ENCODE assay signal across 8 mouse cellular contexts in the genomic region with DNA sequence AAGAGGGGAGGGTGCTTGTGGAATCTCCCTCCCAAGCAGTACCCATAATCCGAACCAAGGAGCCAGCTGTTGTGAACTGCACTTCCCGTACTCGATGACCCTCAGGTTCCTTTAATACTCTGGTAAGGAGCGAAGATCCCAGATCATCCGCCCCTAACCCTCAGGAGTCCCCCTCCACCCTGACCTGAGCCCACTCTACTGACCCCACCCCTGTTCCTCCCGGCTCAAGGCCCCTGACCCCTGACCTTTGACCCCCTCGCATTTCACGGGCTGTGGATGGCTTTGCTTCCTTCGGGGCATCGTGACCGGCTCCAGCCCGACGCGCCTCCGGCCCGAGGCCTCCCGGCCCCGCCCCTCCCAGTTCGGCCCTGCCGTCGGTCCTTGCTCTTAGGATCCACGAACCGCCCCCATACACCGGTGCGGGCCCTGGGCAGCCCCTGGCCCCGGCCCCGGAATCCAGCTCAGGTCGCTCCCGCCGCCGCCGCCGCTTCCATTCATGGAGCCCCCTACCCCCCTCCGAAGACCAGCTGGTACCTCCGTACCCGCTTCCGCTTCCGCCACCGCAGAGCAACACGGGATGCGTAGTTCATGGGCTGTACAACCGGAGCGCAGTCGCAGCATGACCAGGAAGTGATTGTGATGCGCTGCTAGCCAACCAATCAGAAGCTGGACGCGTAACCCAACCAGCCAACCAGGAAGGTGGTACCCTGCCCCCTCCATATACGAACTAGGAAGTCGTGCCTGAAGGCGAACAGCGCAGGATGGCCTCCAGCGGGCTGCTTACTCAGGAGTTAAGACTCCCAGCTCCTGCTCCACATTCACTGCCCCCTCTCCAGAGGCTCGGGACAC. TPM values are rescaled to one million over a fixed set of nuclear protein-coding genes. Genes with fewer than 3 reads are reported as not detected.
DNase-seq lines count a peak whose midpoint lies in the region; ATAC-seq and TF ChIP-seq lines count a peak whose summit lies in the region.

Gene Zfp513, minus strand, starts transcription at position 562 of the 849 bp plus-strand sequence.

- peak within 1 kb of the TSS; percentile 85 for H3K4me3 ChIP-seq in ES-Bruce4 (ENCODE audit: low read depth, low read length)
- H3K4me3 ChIP-seq in forebrain, embryonic 13.5 days: peak within 1 kb of the TSS; percentile 73
- H3K4me3 ChIP-seq in liver, postnatal 0 days (ENCODE audit: low read depth, low read length): peak within 1 kb of the TSS; percentile 70
- H3K4me3 ChIP-seq in neural tube, embryonic 14.5 days (ENCODE audit: low read depth, low read length): peak within 1 kb of the TSS; percentile 80

- no peaks in the 10 kb centered on the region for H3K4me1 ChIP-seq in ES-Bruce4 (ENCODE audit: control insufficient read depth, insufficient read depth, low read length)
- H3K4me1 ChIP-seq in forebrain, embryonic 13.5 days: peaks cover 24% of the 10 kb centered on the region
- H3K4me1 ChIP-seq in liver, postnatal 0 days (ENCODE audit: insufficient read depth): peaks cover 19% of the 10 kb centered on the region
- peaks cover 18% of the 10 kb centered on the region; the same call in 1 of the 2 replicates for H3K4me1 ChIP-seq in neural tube, embryonic 14.5 days (ENCODE audit: control insufficient read depth, insufficient read depth, low read length)

- H3K4me2 ChIP-seq in forebrain, embryonic 13.5 days: peak within 1 kb of the TSS; percentile 82
- peak within 1 kb of the TSS; percentile 97 for H3K4me2 ChIP-seq in liver, postnatal 0 days (ENCODE audit: low read depth, low read length)
- H3K4me2 ChIP-seq in neural tube, embryonic 14.5 days (ENCODE audit: low read depth, low read length): peak within 1 kb of the TSS; percentile 84

- peaks cover 58% of the 10 kb centered on the region for H3K36me3 ChIP-seq in ES-Bruce4 (ENCODE audit: control insufficient read depth, insufficient read depth, low read length, poor library complexity, severe bottlenecking)
- H3K36me3 ChIP-seq in forebrain, embryonic 13.5 days (ENCODE audit: poor library complexity, severe bottlenecking): peaks cover 80% of the 10 kb centered on the region
- peaks cover 73% of the 10 kb centered on the region for H3K36me3 ChIP-seq in liver, postnatal 0 days (replicated peaks; ENCODE audit: insufficient read depth, low read length)
- H3K36me3 ChIP-seq in neural tube, embryonic 14.5 days (ENCODE audit: control insufficient read depth, insufficient read depth, low read length): peaks cover 61% of the 10 kb centered on the region

- peak within 1 kb of the TSS; percentile 31; the same call in 1 of the 2 replicates for H3K27ac ChIP-seq in ES-Bruce4 (ENCODE audit: insufficient read depth, low read length)
- peak within 1 kb of the TSS; percentile 82 for H3K27ac ChIP-seq in forebrain, embryonic 13.5 days
- peak within 1 kb of the TSS; percentile 76 for H3K27ac ChIP-seq in liver, postnatal 0 days (ENCODE audit: low read depth)
- H3K27ac ChIP-seq in neural tube, embryonic 14.5 days (ENCODE audit: low read depth, low read length): peak within 1 kb of the TSS; percentile 84

- intact Hi-C loops in heart, postnatal 10 days (cut with DNase I): loop anchor here (2.0 kb wide), 1 partner anchor 17 kb away; no protein-coding TSS in a partner anchor

- no peaks in the 10 kb centered on the region for H3K27me3 ChIP-seq in ES-Bruce4 (ENCODE audit: control insufficient read depth, insufficient read depth, low read length, poor library complexity, severe bottlenecking)
- H3K27me3 ChIP-seq in forebrain, embryonic 13.5 days: no peaks in the 10 kb centered on the region
- H3K27me3 ChIP-seq in liver, postnatal 0 days (ENCODE audit: insufficient read depth, low read length): no peaks in the 10 kb centered on the region
- H3K27me3 ChIP-seq in neural tube, embryonic 14.5 days (ENCODE audit: control insufficient read depth, insufficient read depth, low read length): no peaks in the 10 kb centered on the region

- no peaks in the 10 kb centered on the region for H3K9me3 ChIP-seq in ES-Bruce4 (replicated peaks; ENCODE audit: control insufficient read depth, insufficient read depth, low read length, poor library complexity, severe bottlenecking)
- H3K9me3 ChIP-seq in forebrain, embryonic 13.5 days (replicated peaks): peaks cover 5% of the 10 kb centered on the region
- peaks cover 3% of the 10 kb centered on the region; the same call in 1 of the 2 replicates for H3K9me3 ChIP-seq in liver, postnatal 0 days (ENCODE audit: low read length)
- peaks cover 5% of the 10 kb centered on the region for H3K9me3 ChIP-seq in neural tube, embryonic 14.5 days (ENCODE audit: control insufficient read depth, low read length)

- ATAC-seq in cerebellum, adult (ENCODE audit: insufficient number of reproducible peaks, low FRiP score, low TSS enrichment): peak; percentile 95
- peak; percentile 97 for ATAC-seq in forebrain, embryonic 13.5 days
- peak; percentile 96 for ATAC-seq in liver, postnatal 0 days
- peak; percentile 97 for ATAC-seq in neural tube, embryonic 14.5 days (ENCODE audit: low read depth)

- peak; percentile 97 to 98 for DNase-seq in heart, postnatal 10 days
- peak; percentile 93 for DNase-seq in large intestine, adult 2 months (ENCODE audit: low read depth, low spot score)
- DNase-seq in liver, postnatal 0 days: peak; percentile 95
- DNase-seq in testis, postnatal 10 days (ENCODE audit: low spot score): peak; percentile 90

- peak; percentile 21 for TF ChIP-seq POLR2A in ES-Bruce4 (IDR thresholded peaks at IDR 0.05; ENCODE audit: insufficient read depth, low read length)

- under 1% methylated on average over 53 of the region's 53 CpGs for whole genome bisulfite sequencing in forebrain, embryonic 13.5 days
- WGBS in large intestine, adult 2 months: under 1% methylated on average over 53 of the region's 53 CpGs
- WGBS in liver, postnatal 0 days (ENCODE audit: insufficient replicate concordance): under 1% methylated on average over 53 of the region's 53 CpGs
- under 1% methylated on average over 52 of the region's 53 CpGs for WGBS in neural tube, embryonic 14.5 days

- H3K9ac ChIP-seq in ES-Bruce4 (ENCODE audit: low read depth, poor library complexity, severe bottlenecking): peak within 1 kb of the TSS; percentile 78
- H3K9ac ChIP-seq in forebrain, embryonic 13.5 days: peak within 1 kb of the TSS; percentile 89
- peak within 1 kb of the TSS; percentile 89 for H3K9ac ChIP-seq in liver, postnatal 0 days (replicated peaks)
- peak within 1 kb of the TSS; percentile 84 for H3K9ac ChIP-seq in neural tube, embryonic 14.5 days (replicated peaks; ENCODE audit: low read depth, low read length)

- TF ChIP-seq CTCF in ES-Bruce4 (IDR thresholded peaks at IDR 0.05; ENCODE audit: low read depth, low read length): no peak
- no peak for TF ChIP-seq CTCF in liver, postnatal 0 days (IDR thresholded peaks at IDR 0.05; ENCODE audit: low read depth)

- TF ChIP-seq EP300 in ES-Bruce4 (IDR thresholded peaks at IDR 0.05; ENCODE audit: insufficient read depth, low read depth, low read length): peak; percentile 33; the same call in 1 of the 2 replicates
- TF ChIP-seq EP300 in liver, postnatal 0 days (IDR thresholded peaks at IDR 0.05; ENCODE audit: low read depth): 0 out of 2 replicates have a peak, but pooled peaks have one; percentile 6

RNA-seq across cellular contexts. Expression of gene Zfp513, which starts in this region (rescaled TPM):
- polyA plus RNA-seq in ES-Bruce4 (2011; ENCODE audit: insufficient read depth, insufficient read length, low read depth, missing spikeins): 25.5 and 25.8 TPM in 2 replicates
- 13.3 and 13.4 TPM in 2 replicates for polyA plus RNA-seq in forebrain, embryonic 13.5 days (2015; fragmentation: Nextera tagmentation; extraction: Ambion mirVana)
- 10 to 100 TPM; 12.7 to 12.9 TPM for total RNA-seq in heart, postnatal 10 days (2021)
- 35.0 and 46.0 TPM in 2 replicates for polyA plus RNA-seq in large intestine, adult 2 months (2012; rRNA removed)
- 2.9 TPM in 2 replicates for polyA plus RNA-seq in liver, postnatal 0 days (2015; fragmentation: Nextera tagmentation; extraction: Ambion mirVana)
- 7.4 and 9.3 TPM in 2 replicates for polyA plus RNA-seq in neural tube, embryonic 14.5 days (2014; fragmentation: Nextera tagmentation; extraction: Ambion mirVana)

Comparison
In these comparisons a context has a peak if more than half of its experiments do, and no peak if none do; other contexts are left out.
1. Peak in every context shown above with its lines: DNase-seq, ATAC-seq, H3K4me3 ChIP-seq and H3K27ac ChIP-seq.
2. H3K27ac ChIP-seq: peak in every context shown above with its lines; median percentile 84 in neural tube, embryonic 14.5 days; 82 in forebrain, embryonic 13.5 days; 76 in liver, postnatal 0 days; 31 in ES-Bruce4.